In the genomic region with DNA sequence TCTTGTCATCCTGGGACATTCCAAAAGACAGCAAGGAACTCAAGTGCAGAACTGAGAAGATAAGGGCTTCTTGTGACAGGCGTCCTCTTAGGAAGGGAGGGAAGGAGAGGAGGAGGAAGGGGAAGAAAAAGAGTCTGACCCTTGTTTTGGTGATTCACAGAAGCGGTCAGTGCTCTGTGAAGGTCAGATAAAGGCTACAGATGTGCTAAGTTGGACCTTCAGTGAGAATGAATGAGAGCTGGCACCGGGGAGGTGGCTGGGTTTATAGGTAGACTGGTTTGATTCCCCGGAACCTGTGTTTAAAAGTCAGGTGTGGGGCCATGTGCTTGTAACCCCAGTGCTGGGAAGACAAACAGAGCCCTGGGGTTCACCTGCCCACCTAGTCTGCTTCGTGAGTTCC, we compare ENCODE assay signal across 16 mouse cellular contexts. TPM values are rescaled to one million over a fixed set of nuclear protein-coding genes. Genes with fewer than 3 reads are reported as not detected.
"Had no signal": no experiment of that assay in that cellular context is flagged by ENCODE, and none has a peak within 500 bp of the region (broad histone marks: within the 10 kb centered on the region; RNA-seq: fewer than 3 reads in every experiment).

No protein-coding gene starts in this region.

- H3K9ac ChIP-seq: lung, embryonic 14.5 days; midbrain, embryonic 13.5 days; midbrain, embryonic 15.5 days; neural tube, embryonic 12.5 days; stomach, embryonic 15.5 days had no signal

- H3K4me2 ChIP-seq: lung, embryonic 14.5 days; midbrain, embryonic 11.5 days; midbrain, embryonic 13.5 days; midbrain, embryonic 15.5 days; neural tube, embryonic 12.5 days; stomach, embryonic 15.5 days had no signal

- H3K4me1 ChIP-seq: midbrain, embryonic 13.5 days; midbrain, embryonic 15.5 days; stomach, embryonic 15.5 days had no signal

- H3K4me3 ChIP-seq: midbrain, embryonic 13.5 days; midbrain, embryonic 15.5 days; neural tube, embryonic 12.5 days; stomach, embryonic 15.5 days had no signal

- H3K27me3 ChIP-seq: megakaryocyte, embryonic 14.5 days; midbrain, embryonic 13.5 days; midbrain, embryonic 15.5 days; neural tube, embryonic 12.5 days; stomach, embryonic 15.5 days had no signal

- DNase-seq: lung, adult 18-20 months; lung, embryonic 14.5 days; lung, postnatal 10 days; lung, postnatal 36 days; right cerebral cortex, postnatal 14 days; thymus, adult 2 months; thymus, postnatal 25 days; thymus, postnatal 4 days had no signal

- H3K27ac ChIP-seq: macrophage; midbrain, embryonic 13.5 days; midbrain, embryonic 15.5 days; neural tube, embryonic 12.5 days; stomach, embryonic 15.5 days; stomach, postnatal 0 days had no signal

- H3K9me3 ChIP-seq: megakaryocyte, embryonic 14.5 days; midbrain, embryonic 13.5 days; midbrain, embryonic 15.5 days; neural tube, embryonic 12.5 days; stomach, embryonic 15.5 days had no signal

- ATAC-seq: midbrain, embryonic 13.5 days; midbrain, embryonic 15.5 days had no signal

RNA-seq across cellular contexts. Expression of a gene that starts 41.1 kb away (rescaled TPM):
- polyA plus RNA-seq: macrophage had no signal
